Mouse (Mus musculus): ENCODE results near the gene Mrpl38.

DNA sequence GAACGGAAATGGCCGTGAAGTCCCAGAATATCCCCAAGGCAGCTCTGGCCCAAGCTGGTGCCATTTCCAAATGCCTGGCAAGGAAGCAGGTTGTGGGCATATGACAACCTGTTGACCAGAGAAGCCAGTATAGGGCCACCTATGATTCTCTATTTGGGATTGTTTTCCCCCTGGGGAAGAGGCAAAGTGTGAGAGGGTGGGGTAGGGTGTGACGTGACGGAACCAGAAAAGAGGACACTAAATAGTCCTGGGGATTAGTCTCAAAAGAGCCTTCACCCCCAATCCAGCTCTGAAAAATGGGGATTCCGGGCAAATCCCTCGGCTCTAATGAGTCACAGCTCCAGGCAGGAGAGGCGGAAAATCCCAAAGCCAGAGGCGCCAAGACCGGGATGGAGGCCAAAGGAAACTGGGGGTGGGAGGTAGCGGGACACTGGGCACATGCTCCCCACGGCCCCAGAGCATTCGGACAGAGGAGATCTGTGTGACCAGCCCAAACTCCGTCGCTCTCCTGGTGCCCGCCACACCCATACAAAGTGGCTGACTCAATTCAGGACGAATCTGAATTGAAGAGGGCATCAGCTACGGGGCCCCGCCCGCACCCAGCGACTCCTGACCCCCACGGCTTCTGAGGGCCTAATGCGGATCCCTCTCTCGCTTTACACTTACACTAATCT, 30.1 kb downstream of the Mrpl38 start:
- TF ChIP-seq POLR2A (IDR thresholded peaks at IDR 0.05; ENCODE audit: borderline replicate concordance, control insufficient read depth, low read depth, low read length): no peak
- no peak for TF ChIP-seq CTCF (IDR thresholded peaks at IDR 0.05; ENCODE audit: control insufficient read depth, insufficient read depth, low read length)
